Mouse (Mus musculus) layer of hippocampus, adult 11-12 months (tissue): ENCODE data around the gene Krt10.

Experiments used
- DNase-seq: peaks from one replicate; pipeline ENCODE4 v3.0.0; 2022; ENCODE audit warnings: low spot score

The Krt10 gene

DNA sequence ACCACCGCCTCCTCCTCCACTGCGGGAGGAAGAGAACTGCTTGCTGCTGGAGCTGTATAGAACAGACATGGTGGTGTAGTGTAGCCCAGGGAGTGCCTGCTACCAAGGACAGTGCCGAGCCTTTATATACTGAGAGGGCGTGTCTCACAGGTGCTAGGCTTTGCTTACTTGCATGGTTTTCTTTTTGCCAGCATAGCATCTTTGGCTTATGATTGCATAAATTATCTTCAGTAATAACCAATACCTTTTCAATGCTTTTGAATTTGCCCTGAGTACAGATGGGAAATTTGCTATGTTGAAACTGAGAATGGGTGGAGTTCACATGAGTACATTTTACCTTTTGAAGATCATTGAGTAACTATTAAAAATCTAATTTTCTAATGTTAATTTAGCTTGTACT, at the start of gene Krt10:
Gene Krt10, minus strand, starts transcription at position 101 of the 400 bp plus-strand sequence.
- DNase-seq = no peak

DNA sequence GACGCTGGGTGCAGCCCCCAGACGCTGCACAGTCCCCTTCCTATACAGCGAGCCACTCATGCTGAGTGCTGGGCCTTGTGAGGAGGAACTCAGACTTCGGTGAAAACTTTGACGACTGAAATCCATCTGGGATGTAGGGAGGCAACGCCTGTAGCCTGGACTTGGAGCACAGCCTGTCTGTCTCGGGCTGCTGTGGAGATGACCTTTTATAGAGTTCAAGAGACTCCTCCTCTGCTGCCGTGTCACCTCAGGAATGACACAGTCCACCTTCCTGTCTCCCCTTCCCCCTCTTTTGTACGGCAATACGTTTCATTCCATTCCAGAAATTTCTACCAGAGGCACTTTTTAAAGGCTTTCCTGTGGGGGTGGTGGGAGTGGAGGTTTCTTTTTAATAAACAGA, 48.8 kb upstream of the Krt10 start, which contains the start of gene Krt20:
Gene Krt20, minus strand, starts transcription at position 179 of the 400 bp plus-strand sequence.
- no peak for DNase-seq

DNA sequence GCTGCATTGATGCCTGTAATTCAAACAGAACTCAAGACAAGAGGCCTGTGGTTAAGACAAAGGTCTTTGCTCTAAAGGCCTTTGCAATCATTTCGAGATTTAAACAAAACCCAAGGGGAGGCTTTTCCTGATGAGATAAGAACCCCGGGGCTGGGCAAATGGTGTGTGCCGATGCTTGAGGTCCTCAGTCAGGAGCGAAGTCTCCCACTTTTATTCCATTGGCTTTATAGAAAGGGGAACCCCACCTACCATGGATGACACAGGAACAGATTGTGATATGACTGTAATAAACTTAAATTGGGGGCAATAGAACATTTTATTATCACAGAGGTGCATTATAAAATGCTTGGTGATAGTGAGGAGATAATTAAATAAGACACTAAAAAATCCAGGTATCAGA, 47.5 kb upstream of the Krt10 start:
- DNase-seq = no peak

DNA sequence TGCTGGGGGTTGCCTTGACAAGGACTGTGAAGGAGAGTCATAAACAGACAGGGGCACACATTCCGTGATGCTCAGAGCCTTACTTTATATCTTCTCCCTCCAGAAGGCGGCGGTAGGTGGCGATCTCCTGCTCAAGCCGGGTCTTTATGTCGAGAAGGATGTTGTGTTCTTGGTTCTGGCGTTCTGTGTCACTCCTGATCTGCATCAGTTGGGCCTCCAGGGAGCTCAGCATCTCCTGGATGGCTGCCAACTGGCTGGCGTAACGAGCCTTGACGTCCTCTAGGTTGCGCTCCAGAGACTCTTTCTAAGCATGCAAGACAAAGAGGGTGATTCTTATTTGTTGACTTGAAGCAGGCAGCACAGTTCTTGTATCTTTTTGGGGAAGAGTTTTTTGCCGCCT, 41.5 kb upstream of the Krt10 start:
- DNase-seq = peak; percentile 18

DNA sequence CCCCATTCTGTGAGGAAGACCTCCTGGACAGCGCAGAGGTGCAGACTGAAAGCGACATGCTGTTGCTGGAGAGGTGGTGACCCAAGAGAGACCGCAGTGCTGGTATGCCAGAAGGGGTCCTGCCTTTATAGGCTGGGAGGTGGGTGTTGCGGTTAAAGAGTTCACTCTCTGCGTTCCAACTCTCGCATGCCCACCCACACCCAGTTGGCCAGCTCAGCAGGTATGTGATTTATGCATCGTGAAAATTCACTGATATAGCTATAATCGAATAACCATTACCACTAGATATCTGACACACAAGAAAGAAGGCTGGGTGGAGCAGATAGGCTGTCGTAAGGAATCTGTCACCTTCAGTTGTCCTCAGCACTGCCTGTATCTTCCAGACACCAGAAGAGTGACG, 33.0 kb upstream of the Krt10 start, which contains the start of gene Krt12:
Gene Krt12, minus strand, starts transcription at position 101 of the 400 bp plus-strand sequence.
- no peak for DNase-seq

DNA sequence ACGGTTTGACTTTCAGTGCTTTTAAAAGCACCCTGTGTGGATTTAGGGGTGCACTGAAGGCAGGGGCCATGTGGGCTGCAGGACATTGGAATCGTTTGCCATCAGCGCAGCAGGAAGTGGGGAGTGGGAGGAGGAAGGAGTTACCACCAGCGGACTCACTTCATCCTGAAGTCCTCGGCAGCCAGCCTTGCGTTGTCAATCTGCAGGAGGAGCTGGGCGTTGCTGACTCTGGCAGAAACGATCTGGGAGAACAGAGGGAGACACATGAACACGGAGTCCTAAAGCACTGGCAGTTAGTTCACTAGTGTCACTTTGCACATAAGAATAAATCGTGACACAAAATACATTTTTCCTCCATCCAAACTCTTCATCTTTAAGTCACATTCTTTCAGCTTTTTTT, 31.4 kb upstream of the Krt10 start:
- no peak for DNase-seq

DNA sequence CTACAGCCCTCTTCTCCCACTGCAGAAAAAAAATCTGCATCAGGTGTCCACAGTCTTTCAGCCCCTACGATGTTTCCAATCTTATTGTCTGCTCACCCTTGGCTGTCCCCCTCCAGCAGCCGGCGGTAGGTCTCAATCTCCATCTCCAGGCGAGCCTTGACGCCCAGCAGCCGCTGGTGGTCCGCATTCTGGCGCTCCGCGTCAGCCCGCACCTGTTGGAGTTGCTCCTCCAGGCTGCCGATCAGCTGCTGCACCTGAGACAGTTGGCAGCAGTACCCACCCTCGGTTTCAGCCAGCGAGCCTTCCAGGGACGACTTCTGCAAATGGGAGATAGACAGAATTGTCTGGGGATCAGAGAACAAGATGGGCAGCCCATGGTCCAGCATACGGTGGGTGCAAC, 28.7 kb upstream of the Krt10 start:
- DNase-seq = no peak

DNA sequence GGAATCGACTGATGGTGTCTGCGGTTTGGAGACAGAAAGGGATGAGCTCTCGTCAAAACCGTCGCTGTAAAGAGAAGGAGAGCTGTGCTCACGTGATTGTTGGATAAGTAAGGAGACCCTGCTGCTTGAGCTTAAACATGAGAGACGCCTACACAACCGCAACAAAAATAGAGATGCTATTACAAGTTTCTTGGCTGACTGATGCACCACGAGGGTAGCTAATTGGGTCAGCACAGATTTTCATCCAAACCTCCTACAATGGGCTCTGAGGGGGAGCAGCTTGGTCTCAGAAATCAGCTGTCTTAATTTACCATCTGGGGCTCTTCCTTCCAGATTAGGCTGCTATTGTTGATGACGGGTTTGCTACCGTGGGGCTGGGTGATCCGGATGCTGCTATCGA, 27.7 kb upstream of the Krt10 start:
- DNase-seq = peak; percentile 49

DNA sequence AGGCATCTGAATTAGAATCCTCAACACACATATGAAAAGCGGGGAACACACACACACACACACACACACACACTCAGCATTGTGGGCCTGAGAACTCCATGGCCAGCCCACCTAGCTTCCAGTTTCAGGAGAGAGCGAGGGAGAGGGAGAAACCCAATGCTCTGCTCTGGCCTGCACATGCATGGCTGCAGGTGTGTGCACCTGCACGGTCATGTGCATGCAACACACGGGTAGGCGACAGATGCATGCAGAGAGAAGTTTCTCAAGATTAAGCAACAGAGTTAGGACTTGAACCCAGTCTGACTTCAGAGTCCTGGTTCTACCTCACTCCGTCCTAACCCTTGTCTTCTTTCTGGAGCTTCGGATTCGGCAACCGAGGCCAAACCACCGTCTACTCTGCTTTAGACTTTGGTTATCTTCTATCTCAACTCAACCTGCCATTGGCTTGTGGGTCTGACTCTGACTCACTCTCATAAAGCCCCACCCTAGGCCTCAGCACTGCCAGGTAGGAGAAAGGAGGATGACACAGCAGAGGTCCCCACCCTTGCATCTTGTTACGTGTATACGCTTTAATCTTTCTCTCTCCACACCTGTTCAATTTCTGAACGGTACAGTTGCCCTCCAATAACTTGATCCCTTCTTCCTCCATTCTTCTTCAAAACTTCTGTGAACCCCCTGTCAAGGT, 25.4 kb upstream of the Krt10 start:
- DNase-seq = no peak

DNA sequence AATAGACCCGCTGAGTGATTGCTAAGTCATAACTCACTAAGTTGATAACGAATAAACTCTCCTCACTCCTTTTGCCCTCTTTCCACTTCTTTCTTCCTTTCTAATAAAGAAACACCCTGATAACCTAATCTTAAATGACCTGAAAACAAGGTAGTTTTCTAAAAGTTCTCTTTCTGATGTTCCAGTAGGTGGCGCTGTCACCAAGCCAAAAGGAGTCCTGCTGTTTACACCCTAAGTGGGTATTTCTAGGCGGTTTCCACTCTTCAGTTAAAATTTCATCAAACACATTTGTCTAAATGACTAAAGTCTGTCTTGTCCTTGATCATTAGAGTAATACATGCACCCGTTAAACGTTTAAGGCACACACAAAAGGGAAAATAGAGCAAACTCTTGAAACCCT, 24.1 kb upstream of the Krt10 start:
- DNase-seq = no peak

DNA sequence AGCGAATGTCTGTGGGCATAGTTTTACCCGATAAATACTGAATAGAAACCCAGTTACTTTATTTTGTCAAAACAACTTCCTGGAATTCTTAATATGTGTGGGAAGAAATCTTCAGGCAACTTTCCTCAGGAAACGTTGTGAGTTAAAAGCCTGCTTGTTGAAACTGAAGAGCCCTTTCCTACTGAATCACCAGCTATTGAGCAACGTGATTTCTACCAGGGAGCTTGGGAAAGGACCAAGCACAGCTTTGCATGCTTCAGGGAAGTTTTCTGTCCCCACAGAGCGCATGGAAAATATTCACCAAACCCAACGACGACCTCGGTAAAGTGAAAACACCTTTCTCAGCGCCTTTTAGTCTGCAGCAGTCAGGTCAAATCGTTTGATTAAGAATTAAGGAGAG, 17.0 kb upstream of the Krt10 start:
- DNase-seq = no peak

DNA sequence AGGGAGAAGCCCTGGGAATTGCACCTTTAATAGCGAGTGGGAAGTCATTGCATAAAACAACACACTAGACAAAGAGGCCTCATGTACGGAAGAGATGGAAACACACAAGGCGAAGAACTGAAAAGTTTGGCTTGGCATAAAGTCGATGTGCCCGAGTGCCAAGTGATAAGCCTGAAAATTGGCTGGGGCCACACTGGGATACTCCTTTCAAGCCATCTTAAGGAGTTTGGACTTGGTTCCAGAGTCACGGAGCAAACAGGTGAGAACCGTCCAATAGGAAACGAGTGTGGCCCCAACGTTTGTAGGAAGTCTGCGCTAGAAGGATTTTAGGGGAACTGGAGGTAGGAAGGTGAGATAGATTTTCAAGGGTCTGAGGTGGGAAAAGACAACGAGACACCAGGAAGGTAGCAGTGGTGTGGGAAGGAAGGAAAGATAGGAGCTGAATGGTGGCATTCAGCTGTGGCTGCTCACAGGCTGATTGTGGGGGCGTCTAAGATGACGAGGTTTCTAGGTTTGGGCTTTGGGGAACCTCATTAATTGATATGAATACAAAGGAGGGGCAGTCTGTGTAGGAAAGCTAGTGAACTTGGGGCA, 10.9 kb upstream of the Krt10 start:
- no peak for DNase-seq

DNA sequence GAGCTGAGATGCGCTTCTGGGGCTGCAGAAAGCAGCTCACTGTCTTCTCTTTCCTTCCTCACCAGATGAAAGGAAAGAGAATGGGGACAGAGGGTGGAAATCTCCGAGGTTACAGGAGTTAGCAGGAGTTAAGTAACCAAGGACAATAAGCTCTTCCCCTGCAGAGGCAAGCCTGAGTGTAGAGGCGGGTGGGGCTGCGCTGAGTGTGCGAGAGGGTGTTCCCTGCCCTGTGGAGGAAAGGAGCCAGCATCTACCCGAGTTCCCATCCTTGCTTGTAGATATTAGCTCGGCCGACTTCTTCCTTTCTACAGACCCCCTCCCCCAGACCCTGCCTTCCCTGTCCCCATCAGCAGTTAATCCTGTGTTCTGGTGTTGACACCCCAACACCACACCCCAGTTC, 9.7 kb upstream of the Krt10 start:
- no peak for DNase-seq

DNA sequence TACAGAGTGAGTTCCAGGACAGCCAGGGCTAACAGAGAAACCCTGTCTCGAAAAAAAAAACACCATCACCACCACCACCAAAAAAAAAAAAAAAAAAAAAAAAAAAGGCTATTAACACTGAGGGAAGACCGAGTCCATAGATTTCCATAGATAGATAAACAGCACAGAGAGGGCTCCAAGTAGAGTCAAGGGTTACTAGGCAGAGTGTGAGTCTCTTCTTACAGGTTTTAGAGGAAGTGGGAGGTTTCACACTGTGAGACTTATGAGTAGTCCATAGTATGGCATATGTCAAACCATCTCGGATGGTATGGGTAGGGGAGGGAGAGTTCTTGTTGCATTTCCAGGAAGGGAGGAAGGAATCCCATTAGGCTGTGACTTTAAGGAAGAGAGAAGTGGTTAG, 8.9 kb upstream of the Krt10 start:
- DNase-seq = no peak

DNA sequence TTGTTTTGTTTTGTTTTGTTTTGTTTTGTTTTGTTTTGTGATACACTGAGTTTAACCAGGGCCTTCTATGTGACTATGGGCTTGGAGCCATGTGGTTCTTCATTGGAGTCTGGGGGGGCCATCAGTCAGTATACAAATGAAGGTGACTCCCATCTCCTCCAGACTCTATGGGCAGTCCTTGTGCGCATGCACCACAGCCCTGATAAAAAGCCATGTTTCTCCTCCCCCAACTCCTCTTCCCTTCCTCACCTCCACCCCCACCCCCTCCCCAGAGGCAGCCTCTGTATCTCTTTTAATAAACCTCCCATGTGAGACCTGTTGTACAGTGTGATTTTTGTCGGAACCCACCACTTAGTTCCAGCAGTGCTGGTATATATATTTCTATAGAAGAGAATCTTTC, 7.5 kb upstream of the Krt10 start:
- no peak for DNase-seq

DNA sequence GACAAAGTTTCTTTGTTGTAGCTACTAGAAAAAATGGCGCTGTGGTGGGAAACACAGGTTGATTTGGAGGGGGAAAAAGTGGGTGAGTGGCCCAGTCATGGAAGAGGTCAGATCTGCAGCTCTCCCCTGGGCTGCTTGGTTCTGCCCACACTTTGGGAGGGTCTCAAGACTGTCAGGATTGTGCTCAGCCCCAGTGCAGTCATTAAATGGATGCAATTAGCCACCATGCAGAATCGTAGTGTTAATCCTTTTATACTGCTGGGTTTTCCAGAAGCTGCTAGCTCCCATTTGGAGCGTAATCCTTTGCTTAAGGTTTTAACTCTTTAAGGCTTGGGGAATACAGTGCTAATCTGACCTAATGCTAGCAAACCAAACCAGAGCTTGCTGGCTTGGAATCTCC, 6.9 kb upstream of the Krt10 start:
- DNase-seq = no peak

DNA sequence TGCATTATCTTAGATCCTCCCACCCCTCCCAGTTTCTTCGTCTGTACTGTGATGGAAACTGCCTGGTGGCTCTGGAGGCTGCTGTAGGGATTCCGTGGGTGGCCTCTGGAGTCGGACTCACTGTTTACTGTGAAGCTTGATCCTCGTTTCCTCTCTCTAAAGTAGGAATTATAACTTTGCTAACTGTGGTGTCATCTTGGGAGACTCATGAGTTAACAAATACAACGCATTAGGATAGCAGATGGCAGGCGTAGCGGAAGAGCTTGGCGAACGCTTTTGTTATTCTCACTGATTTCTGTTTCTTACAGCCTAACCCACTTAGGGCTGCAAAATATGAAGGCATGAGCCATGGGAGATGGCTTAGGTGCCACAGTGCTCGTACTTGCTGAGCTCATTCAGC, 3.3 kb upstream of the Krt10 start:
- peak; percentile 17 for DNase-seq

DNA sequence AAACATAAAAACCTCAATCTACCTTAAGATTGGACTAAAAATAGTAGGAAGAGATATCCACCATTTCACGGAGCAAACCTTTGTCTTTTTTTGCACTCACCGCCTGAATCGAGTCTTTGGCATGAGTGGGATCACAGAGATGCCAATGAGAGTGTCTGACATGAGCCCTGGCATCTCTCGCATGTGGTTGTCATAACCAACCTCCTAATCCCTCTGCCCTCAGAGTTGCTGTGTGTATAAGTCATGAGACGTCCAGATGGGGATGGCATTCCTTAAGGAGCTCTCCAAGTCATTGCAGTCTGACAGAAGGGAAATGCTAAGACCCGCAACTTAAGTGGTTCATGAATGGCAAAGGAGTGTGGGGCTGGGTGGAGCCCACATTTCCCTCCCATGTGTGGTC, 2.2 kb upstream of the Krt10 start:
- DNase-seq = no peak

DNA sequence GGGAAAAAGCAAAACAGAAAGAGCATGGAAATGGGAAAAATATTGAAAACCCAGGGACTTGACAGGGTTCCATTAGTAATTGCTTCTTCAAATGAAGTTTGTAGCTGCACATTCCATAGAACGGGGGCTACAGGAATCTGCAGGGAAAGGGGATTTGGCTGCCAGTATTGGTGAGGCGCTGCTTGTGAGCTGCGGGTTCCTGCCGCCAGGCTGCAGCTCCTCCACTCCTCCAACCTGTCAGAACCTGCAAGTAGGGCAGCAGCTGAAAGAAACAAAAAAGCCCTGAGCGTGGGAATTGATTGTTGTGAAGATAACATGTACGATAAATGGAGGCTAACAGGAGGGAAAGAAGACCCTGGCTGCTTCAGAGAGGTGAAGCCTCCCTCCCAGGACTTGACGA, 1.7 kb upstream of the Krt10 start:
- no peak for DNase-seq

DNA sequence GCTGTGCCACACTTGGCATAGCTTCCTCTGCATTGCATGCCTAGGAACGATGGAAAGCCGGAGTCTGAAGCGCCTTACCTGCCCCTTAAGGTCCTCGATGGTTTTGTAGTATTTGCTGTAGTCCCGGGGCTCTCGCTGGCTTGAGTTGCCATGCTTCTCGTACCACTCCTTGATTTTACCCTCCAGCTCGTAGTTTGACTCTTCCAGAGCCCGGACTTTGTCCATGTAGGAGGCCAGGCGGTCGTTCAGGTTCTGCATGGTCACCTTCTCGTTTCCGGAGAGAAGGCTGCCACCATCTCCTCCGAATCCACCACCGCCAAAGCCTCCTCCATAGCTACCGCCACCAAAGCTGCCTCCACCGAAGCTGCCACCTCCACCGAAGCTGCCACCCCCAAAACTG, 503 bp downstream of the Krt10 start:
- no peak for DNase-seq

DNA sequence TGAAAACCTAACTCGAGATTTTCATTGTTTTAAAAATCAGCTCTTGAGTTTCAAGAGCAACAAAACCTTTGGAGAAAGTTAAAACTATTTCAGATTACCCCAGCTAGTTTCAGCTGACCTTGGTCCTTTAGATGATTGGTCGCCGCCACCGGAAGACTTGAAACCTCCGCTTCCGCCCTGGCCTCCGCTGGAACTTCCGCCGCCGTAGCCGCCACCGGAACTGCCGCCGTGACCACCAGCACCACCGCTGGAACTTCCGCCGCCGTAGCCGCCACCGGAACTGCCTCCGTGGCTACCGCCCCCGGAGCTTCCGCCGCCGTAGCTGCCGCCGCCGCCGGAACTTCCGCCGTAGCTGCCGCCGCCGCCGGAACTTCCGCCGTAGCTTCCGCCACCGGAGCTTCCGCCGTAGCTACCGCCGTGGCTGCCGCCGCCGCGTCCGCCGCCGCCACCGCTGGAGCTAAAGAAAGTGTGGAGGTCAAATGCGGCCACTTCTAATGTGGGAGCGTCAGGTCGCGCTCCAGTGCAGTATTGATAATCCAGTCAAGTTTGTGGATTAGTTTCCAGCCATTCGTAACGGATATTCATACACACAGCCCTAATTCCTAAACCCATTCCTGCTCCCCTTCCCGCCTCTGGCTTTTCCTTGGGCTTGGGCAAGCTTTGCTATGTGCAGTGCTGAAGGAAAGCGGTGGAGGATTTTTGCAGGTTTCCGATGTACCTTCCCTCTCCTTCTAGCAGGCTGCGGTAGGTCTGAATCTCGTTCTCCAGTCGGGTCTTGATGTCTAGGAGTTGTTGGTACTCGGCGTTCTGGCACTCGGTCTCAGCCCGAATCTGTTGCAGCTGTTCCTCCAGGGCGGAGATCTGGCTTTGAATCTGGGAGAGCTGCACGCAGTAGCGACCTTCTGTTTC, 3.1 kb downstream of the Krt10 start:
- DNase-seq = peak; percentile 87

DNA sequence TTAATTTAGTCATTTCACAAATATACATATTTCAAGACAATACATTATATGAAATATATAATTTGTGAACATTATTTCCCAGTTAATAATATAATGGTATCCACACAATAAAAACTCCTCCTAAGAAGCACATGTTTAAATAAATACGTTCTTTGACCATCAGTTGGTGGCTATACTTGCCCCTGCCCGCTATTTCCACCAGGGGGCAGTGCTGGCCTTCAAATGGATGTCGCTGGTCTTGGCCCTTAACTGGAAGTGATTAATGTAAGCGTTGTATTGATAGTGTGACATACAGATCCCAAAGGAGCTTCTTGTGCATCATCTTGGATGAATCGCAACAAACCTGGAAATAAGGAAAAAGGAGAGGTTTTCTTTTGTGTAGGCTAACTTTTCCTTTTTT, 9.6 kb downstream of the Krt10 start:
- DNase-seq = peak; percentile 76

DNA sequence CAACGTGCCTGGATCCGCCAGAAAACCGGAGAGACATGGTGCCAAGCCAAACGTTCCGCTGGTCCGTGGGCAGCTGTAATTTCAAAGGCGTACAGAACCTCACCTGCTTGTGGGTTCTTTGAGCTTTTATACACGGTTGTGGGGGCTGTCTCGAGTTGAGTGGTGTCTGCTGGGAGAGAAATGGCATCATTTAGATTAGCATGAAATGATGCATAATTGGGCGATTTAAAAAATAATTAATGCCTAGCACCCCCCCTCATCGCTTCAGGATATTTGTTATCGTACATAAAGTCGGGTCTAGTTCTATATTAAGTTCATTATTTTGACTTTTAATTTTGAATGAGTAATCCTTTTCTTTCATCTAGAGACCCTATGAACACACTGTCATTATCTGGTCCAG, 14.4 kb downstream of the Krt10 start, which contains the start of gene Krt28:
Gene Krt28, minus strand, starts transcription at position 101 of the 400 bp plus-strand sequence.
- no peak for DNase-seq
